In the genomic region with DNA sequence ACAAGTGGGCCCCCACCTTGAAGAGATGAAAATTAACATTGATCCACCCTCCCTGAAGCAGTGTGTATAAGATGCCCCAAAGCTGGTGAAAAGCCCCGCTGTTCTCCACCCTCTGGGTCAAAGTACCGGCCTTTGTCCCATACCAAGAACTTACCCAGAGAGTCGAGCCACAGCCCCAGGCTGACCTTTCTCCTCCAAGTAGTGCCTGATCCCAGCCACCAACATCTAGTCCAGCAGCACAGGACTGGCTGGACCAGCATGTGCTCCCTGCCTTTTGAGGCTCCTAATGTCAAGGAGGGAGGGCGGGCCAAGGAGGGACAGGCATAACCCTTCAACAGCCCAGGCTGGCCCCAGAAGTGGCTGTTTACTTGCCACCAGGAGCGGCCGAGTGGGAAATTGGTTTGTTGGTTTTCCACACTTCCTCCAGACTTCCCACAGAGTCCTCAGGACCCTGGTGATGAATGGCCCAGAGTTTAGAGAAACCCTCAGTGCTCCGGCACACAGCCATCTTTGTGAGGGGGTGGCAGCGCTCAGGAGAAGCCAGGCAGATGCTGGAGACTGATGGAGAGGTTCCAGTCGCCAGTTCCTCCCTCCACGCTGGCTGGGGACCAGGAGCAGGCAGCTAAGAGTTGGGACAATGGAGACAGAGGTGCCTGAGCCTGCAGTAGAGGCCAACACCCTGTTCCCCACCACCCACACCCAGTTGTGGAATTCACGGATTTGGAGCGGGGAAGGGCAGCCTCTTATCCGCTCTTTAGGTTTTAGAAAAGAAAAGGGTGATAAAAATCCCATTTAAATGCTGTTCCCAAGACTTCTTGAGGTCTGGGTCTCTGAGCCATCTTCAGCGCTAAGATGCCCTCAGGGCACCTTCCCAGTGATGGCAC, we compare ENCODE assay signal across 10 mouse cellular contexts. TPM values are rescaled to one million over a fixed set of nuclear protein-coding genes. Genes with fewer than 3 reads are reported as not detected.
DNase-seq lines count a peak whose midpoint lies in the region; ATAC-seq lines count a peak whose summit lies in the region.
"Had no signal": no experiment of that assay in that cellular context is flagged by ENCODE, and none has a peak within 500 bp of the region (broad histone marks: within the 10 kb centered on the region; RNA-seq: fewer than 3 reads in every experiment).

No protein-coding gene starts in this region.

- no peaks in the 10 kb centered on the region for H3K27me3 ChIP-seq in embryonic facial prominence, embryonic 14.5 days (replicated peaks; ENCODE audit: control insufficient read depth, insufficient read depth, low read length)
- 0 out of 2 replicates have a peak, but pooled peaks cover 8% of the 10 kb centered on the region for H3K27me3 ChIP-seq in neural tube, embryonic 14.5 days (ENCODE audit: control insufficient read depth, insufficient read depth, low read length)
- H3K27me3 ChIP-seq in heart, embryonic 11.5 days (ENCODE audit: control insufficient read depth, insufficient read depth, low read length), result peaks cover 58% of the 10 kb centered on the region
- H3K27me3 ChIP-seq: embryonic facial prominence, embryonic 15.5 days had no signal

- no peak overlapping the region for H3K9ac ChIP-seq in embryonic facial prominence, embryonic 14.5 days (ENCODE audit: low read depth, low read length)
- no peak overlapping the region for H3K9ac ChIP-seq in neural tube, embryonic 14.5 days (replicated peaks; ENCODE audit: low read depth, low read length)
- H3K9ac ChIP-seq in heart, embryonic 11.5 days (ENCODE audit: low read depth, low read length), result no peak overlapping the region
- H3K9ac ChIP-seq: embryonic facial prominence, embryonic 15.5 days; lung, embryonic 15.5 days had no signal

- H3K4me2 ChIP-seq in embryonic facial prominence, embryonic 14.5 days (ENCODE audit: low read depth, low read length), result no peak overlapping the region
- no peak overlapping the region for H3K4me2 ChIP-seq in neural tube, embryonic 14.5 days (ENCODE audit: low read depth, low read length)
- no peak overlapping the region for H3K4me2 ChIP-seq in heart, embryonic 11.5 days
- H3K4me2 ChIP-seq: embryonic facial prominence, embryonic 15.5 days; lung, embryonic 15.5 days had no signal

- H3K27ac ChIP-seq in embryonic facial prominence, embryonic 14.5 days (replicated peaks; ENCODE audit: low read depth, low read length), result 0 out of 2 replicates have a peak overlapping the region, but pooled peaks have one; percentile 21
- H3K27ac ChIP-seq in neural tube, embryonic 14.5 days (ENCODE audit: low read depth, low read length), result 0 out of 2 replicates have a peak overlapping the region, but pooled peaks have one; percentile 23
- H3K27ac ChIP-seq in heart, embryonic 11.5 days (ENCODE audit: low read depth, low read length), result no peak overlapping the region
- H3K27ac ChIP-seq: embryonic facial prominence, embryonic 15.5 days; lung, embryonic 15.5 days had no signal

- no peaks in the 10 kb centered on the region for H3K36me3 ChIP-seq in embryonic facial prominence, embryonic 14.5 days (ENCODE audit: control insufficient read depth, insufficient read depth, low read length)
- H3K36me3 ChIP-seq in neural tube, embryonic 14.5 days (ENCODE audit: control insufficient read depth, insufficient read depth, low read length), result no peaks in the 10 kb centered on the region
- no peaks in the 10 kb centered on the region for H3K36me3 ChIP-seq in heart, embryonic 11.5 days (ENCODE audit: control insufficient read depth, insufficient read depth, low read length)
- H3K36me3 ChIP-seq: embryonic facial prominence, embryonic 15.5 days; lung, embryonic 15.5 days had no signal

- whole genome bisulfite sequencing in embryonic facial prominence, embryonic 14.5 days, result 62% methylated on average over 14 of the region's 14 CpGs
- WGBS in neural tube, embryonic 14.5 days, result 56% methylated on average over 14 of the region's 14 CpGs
- 59% methylated on average over 14 of the region's 14 CpGs for WGBS in heart, embryonic 11.5 days (ENCODE audit: insufficient replicate concordance)

- peaks cover 35% of the 10 kb centered on the region for H3K4me1 ChIP-seq in embryonic facial prominence, embryonic 14.5 days (ENCODE audit: control insufficient read depth, insufficient read depth, low read length)
- H3K4me1 ChIP-seq in neural tube, embryonic 14.5 days (ENCODE audit: control insufficient read depth, insufficient read depth, low read length), result peaks cover 27% of the 10 kb centered on the region
- H3K4me1 ChIP-seq in heart, embryonic 11.5 days (ENCODE audit: control insufficient read depth, insufficient read depth, low read length), result peaks cover 9% of the 10 kb centered on the region

- no peaks in the 10 kb centered on the region for H3K9me3 ChIP-seq in embryonic facial prominence, embryonic 14.5 days (ENCODE audit: control insufficient read depth, low read length)
- no peaks in the 10 kb centered on the region for H3K9me3 ChIP-seq in neural tube, embryonic 14.5 days (ENCODE audit: control insufficient read depth, low read length)
- H3K9me3 ChIP-seq in heart, embryonic 11.5 days (replicated peaks; ENCODE audit: control insufficient read depth, low read length), result no peaks in the 10 kb centered on the region
- H3K9me3 ChIP-seq: embryonic facial prominence, embryonic 15.5 days; lung, embryonic 15.5 days had no signal

- no peak overlapping the region for H3K4me3 ChIP-seq in embryonic facial prominence, embryonic 14.5 days (ENCODE audit: low read depth, low read length)
- H3K4me3 ChIP-seq in neural tube, embryonic 14.5 days (ENCODE audit: low read depth, low read length), result no peak overlapping the region
- H3K4me3 ChIP-seq in heart, embryonic 11.5 days (ENCODE audit: low read depth, low read length), result no peak overlapping the region
- H3K4me3 ChIP-seq: embryonic facial prominence, embryonic 15.5 days; lung, embryonic 15.5 days had no signal

- DNase-seq in layer of hippocampus, adult 9-11 months, result peak; percentile 49
- no peak for DNase-seq in layer of hippocampus, postnatal 36 days
- no peak for DNase-seq in embryonic facial prominence, embryonic 14.5 days (ENCODE audit: low spot score)
- peak; percentile 63 to 88 for DNase-seq in kidney, postnatal 25 days
- DNase-seq in heart, postnatal 14 days, result no peak
- DNase-seq in cerebellum, adult 9-10 months, result no peak

- intact Hi-C loops in heart, postnatal 14 days (cut with DNase I), result loop anchor here (2.0 kb wide), 1 partner anchor 21 kb away; no protein-coding TSS in a partner anchor

- no peak for ATAC-seq in embryonic facial prominence, embryonic 14.5 days (ENCODE audit: low read depth)
- ATAC-seq in neural tube, embryonic 14.5 days (ENCODE audit: low read depth), result no peak
- ATAC-seq in heart, embryonic 11.5 days (replicated peaks; ENCODE audit: insufficient number of reproducible peaks, low FRiP score, low TSS enrichment), result no peak

RNA-seq across cellular contexts. Expression of a gene that starts 3.7 kb away (rescaled TPM):
- 1 to 10 TPM; 2.2 to 2.8 TPM for total RNA-seq in layer of hippocampus, postnatal 36 days (2021)
- polyA plus RNA-seq in embryonic facial prominence, embryonic 14.5 days (2014; fragmentation: Nextera tagmentation; extraction: Ambion mirVana), result 1.3 TPM in 2 replicates
- polyA plus RNA-seq in neural tube, embryonic 14.5 days (2014; fragmentation: Nextera tagmentation; extraction: Ambion mirVana), result 0.79 and 1.8 TPM in 2 replicates
- polyA plus RNA-seq in heart, embryonic 11.5 days (2014; fragmentation: Nextera tagmentation; extraction: Ambion mirVana), result 0.57 and 0.73 TPM in 2 replicates
- 1 to 10 TPM; 1.2 to 1.4 TPM for total RNA-seq in heart, postnatal 14 days (2021)

Comparison
In these comparisons a context has a peak if more than half of its experiments do, and no peak if none do; other contexts are left out.
1. DNase-seq: peak in layer of hippocampus, adult 9-11 months (single experiment) and kidney, postnatal 25 days (2 of 2); none in layer of hippocampus, postnatal 36 days (0 of 2), embryonic facial prominence, embryonic 14.5 days (single experiment), heart, postnatal 14 days (0 of 2) and cerebellum, adult 9-10 months (single experiment).